Mouse (Mus musculus): ENCODE data around the gene Usp46. TPM values are rescaled to one million over a fixed set of nuclear protein-coding genes. Genes with fewer than 3 reads are reported as not detected.
A peak's percentile ranks its signal among the peaks of the same experiment; 100 is the strongest.
"Not testable (repeated sequence)": the region's sequence is repeated elsewhere in the genome, so short reads cannot be mapped to it uniquely, and the experiment has no call there.

Usp46 gene
- total RNA-seq, 2 experiments from 2014 or later = 109 to 136 TPM

DNA sequence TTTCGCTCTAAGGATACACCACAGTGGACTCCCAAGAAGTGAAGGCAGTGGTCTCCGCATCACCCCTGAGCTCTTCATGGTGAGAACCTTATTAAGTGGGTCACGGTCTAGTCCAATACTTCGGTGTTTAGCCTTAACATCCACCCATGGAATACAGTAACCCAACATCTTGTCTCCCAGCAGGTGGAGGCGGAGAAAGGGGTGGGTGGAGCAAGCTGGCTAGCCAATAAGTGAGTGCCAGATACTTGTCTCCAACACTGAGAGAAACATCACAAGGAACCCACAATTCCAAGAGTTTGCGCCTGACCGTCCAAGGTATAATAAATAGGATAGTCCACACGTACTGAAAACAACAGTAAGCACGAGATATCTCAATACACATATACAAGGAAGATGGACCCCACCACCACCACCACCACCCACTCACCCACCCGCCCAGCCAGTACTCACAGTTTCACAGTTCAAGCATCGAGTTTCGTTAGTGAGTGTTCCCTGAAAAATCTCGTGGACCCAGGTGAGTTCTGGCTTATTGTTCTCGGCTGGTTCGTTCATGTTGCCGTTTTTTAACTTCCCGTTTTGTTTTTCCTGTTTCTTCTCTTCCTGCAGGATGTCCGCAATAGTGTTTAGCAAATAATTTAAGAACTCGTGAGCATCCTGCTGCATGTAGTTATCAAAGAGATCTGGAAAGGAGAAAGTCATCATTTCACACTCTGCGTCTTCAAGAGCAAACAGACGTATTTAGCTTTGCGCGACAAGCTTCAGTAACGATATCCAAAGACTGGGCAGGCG lies 39.3 kb downstream of the Usp46 start:
- DNase-seq (ENCODE audit: low spot score in 2 of 2) = no peak

DNA sequence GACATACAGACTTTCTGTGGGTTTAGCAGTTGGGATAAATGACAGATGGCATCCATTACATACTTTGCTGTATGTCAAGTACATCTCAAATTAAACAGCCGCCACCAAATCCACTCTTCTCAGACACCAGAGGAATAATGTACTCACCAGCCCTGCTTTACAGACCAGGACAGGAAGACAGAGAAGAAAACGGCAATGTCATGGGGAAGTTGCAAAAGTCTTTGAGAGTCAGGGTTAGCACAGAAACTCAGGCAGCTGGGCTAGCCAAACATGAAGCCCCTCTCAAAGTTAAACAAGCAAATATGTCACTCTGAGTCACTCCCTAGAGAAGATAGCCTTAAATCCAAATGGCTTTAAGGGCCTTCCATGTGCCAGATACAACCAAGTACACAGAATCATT lies 40.0 kb downstream of the Usp46 start:
- no peak for DNase-seq (ENCODE audit: low spot score in 2 of 2)

DNA sequence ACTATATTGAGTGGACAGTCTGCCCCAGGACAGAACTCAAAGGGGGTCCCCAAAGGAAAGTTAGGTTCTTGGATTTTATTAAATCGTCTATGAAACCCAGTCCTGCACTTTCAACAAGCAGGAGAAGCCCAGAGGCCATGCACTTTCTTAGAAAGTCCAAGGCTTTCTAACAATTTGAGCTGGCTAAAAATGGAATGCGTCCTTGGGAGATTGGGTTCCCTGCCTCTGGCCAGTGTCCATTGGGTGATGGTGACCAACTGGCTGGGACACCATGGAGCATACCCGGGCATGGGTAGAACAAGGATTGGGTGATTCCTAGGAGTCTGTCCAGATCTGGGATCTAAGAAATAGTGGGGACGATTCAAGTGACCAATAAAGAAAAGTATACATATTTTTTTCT lies 47.7 kb downstream of the Usp46 start:
- no peak for DNase-seq (ENCODE audit: low spot score in 2 of 2)

DNA sequence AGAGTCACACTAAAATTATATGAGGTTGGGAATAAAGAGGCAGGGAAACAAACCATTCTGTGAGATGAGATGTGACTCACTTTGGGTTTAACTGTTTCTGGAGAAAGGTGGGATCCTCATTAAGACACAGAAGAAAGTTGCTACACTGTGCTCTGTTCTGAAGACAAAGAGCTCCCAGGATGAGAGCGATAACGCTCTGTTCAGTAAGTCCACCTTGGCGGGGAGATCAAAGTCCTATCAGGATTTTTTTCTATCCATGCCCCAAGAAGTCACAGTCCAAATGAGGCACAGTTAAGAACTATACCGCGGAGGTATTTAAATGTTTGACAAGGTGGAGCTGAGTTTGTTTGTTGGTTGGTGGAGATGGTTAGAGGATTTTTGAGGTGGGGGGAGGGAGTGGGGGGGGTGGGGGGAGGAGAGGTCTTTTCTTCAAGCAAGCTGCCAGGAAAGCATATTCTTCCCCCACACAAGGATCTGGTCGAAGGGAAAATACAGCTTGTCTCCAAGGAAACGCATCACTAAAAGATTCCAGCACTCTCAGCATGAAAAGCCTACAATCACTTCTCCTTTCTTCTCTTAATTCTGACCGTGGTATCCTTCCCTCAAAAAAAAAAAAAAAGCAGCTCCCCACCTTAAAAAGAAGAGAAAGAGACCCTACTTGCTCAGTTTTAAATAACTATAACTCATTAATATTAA lies 49.2 kb downstream of the Usp46 start:
- no peak for DNase-seq (ENCODE audit: low spot score in 2 of 2)

DNA sequence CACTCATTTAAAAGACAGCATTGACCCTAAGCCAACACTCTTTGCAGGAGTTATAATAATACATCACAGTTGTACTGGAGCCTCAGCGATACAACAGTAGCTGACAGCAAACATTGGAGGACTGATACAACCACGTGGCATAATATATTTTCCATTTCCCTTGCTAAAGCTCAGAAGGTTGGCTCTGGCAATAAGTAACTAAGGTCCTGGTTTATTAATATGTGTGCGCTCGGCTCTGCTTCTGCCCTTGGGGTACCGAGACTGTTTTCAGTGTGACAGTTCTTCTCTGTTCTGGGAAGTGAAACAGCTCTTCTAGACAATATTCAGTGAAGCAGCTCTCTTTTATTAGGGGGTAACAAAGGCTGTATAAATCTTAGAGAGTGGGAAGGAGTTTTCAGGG lies 50.7 kb downstream of the Usp46 start:
- DNase-seq (ENCODE audit: low spot score in 2 of 2) = no peak

DNA sequence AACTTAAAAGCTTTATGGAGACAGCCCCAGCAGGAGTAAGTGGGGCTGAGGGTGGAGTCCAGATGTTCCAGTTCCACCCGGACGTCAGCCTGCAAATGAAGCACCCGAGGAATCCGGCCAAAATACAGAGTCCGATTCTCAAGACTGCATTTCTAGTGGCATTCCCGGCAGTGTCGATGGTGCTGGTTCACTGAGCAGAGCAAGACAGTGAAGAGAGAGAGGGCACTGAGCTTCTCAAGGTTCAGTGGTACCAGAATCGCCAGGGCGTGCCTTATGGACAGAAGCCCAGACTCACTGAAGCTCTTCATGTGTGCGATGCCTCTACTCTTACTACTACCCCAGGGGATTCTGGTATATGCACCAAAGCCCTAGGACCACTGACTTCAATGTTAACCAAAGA lies 56.6 kb downstream of the Usp46 start:
- no peak for DNase-seq (ENCODE audit: low spot score in 2 of 2)

DNA sequence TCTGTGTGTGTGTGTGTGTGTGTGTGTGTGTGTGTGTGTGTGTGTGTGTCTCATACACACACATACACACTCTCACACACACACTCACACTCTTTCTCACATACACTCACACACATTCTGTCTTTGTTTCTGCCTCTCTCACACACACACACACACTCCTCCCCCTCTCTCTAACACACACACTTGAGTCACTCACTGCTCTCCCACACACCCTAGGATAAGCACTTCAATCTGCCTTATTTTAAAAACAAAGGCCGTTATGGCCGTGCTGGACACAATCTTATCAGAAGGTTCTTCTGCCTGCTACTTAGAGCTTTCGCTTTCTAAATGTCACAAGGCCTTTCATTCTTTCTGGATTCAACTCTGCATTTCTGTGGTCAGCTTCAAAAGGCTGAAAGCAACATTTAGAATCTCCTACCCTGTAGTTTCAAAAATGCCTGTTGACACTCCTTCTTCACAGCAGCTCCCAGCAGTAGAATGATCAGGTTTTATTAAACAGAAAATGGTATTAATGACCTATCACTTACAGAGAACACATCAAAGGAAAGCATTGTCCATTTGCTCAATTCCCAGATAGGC lies 60.6 kb downstream of the Usp46 start:
- DNase-seq (ENCODE audit: low spot score in 2 of 2) = no peak

DNA sequence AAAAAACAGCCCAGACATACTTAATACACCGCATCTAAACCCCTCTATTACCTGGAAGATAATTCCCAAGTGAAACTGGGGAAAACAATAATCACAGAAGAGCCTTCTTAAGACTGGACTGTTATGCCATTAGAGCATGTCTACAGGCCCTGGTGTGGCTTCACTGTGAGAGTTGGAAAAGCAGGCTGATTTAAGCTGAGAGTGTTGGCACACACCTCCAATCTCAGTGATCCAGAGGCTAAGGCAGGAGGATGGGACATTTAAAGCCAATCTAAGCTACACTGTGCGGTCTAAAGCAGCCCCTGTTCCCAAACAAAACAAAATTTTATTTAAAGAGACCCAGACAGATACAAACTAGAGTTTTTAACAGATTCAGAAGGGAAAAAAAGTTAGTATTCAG lies 62.3 kb downstream of the Usp46 start:
- no peak for DNase-seq (ENCODE audit: low spot score in 2 of 2)

DNA sequence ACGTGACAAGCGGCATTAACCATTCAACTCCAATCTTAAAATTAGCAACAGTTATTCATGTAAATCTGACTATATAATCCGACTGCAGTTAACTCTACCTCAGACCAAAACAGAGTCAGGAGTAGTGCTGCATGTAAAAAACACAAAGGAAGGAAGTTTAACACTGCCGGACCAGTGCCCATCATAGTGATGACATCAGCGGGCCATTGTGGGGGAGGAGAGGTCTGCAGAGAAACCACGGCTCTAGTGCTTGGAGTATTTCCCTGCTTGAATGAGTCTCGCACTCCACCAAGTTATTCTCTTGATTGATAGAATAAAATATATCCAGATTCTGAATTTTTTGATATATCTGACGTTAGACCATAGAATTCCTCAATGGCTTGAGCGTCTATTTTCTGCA lies 66.5 kb downstream of the Usp46 start:
- no peak for DNase-seq (ENCODE audit: low spot score in 2 of 2)

DNA sequence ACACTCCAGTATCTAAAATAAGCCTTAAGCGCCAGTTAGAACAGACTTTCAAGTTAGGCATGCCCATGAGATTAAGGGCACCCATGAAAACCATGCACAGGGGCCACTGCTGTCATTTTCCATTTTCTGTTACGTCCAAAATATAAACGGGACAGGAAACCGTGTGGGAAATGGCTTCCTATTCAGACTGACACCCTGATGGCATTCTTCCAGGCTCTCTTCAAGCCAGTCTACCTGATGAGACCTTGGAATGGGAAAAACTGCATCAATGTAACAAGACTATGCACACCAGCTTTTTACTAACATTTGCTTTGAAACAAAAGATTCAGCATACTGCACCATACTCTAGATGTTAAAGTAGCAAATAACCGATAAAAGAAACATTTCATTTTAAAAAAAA lies 69.3 kb downstream of the Usp46 start:
- DNase-seq (ENCODE audit: low spot score in 2 of 2) = no peak

DNA sequence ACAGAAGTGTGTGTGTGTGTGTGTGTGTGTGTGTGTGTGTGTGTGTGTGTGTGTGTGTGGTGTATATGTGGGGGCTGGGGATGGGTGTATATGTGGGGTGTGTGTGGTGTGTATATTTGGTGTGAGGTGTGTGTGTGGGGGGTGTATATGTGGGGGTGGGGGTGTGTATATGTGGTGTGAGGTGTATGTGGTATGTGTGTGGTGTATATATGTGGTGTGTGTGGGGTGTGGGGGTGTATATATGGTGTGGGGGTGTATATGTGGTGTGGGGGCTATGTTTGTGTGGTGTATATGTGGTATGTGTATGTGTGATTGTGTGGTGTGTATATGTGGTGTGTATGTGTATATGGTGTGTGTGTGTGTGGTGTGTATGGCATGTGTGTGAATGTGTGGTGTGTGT lies 73.4 kb downstream of the Usp46 start:
- no peak for DNase-seq (ENCODE audit: low spot score in 2 of 2)

DNA sequence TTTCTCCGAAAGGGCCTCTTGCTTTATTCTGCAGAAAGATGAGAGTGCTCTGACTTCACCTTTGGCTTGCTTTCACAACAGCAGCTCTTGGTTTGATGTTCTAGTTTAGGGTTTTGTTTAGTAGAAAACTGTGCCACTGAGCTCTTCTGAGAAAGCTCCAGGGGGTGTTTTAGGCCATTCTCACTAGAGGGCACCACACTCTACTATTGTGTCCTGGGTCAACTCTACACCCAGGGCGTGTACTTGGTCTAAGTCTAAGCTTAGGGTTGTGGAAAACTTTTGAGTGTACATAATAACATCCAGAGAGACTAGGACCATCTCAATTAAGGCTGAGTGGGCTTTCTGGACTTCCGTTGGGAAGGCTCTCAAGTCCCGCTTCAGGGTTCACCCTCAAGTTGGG lies 74.7 kb downstream of the Usp46 start:
- DNase-seq (ENCODE audit: low spot score in 2 of 2) = no peak

DNA sequence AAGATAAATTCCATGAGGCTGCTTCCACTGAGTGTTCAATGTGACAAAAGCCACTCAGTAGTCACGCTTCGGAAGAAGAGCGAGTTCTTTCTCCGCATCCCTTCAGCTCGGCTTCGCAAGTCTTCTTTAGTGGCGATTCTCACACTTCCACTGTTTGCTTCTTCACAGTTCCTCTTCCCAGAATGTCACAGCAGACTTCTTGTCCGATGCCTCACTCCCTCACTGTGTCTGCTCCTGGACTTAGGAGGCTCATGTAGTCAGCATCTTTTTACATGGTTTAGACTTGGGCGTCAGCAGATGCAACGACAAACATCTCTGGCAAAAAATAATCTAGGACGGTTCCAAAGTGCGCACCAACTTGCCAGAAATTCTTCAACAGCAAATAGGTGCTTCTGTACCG lies 75.9 kb downstream of the Usp46 start:
- DNase-seq (ENCODE audit: low spot score in 2 of 2) = no peak

DNA sequence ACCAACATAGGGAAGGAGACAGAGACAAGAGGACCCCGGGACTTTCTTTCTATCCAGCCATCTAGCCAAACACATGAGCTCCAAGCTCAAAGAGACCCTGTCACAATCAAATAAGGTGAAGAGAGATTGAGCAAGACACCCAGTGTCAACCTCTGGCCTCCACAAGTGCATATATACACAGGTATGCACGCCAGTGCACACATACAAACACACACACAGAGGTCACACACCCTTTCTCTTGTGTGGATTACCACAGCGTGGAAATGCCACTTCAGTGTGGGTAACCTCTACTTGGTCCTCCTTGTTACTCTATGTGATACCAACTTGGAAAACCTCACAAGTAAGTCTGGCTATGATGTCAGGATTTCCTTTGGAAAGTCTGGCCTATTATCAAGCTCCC lies 78.7 kb downstream of the Usp46 start:
- DNase-seq (ENCODE audit: low spot score in 2 of 2) = no peak

DNA sequence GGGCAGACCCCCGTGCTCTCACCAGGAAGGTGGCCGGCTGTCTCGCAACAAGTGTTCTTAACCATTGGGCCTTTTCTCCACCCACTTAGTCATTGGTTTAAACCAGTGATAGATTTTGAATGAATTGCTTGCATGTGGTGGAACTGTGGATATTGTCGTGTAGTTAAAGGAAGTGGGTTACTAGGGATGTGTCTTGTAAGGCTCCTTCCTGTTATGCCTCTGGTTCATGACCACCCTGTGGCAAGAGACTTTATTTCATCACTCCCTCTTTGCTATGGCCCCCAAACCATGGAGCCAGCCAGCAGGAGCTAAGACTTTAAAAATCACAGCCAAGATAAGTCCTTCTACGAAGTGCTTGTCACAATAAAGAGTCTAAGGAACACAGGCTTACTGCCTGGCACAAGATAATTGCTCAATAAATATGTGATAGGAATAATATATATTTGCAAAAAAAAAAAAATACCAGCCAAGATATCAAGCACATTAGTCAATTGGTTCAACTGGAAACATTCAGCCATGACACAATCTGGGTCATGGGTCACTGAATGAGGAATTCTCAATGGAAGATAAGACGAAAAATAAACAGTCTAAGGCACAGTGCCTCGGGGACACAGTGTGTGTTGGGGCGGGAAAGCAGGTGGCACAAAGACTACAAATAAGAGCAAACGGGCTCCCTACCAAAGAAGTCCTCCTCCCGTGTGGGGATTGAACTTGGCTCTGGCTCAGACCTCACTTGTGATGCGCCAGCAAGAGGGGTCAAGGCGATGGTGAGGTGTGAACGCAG lies 80.3 kb downstream of the Usp46 start:
- DNase-seq (ENCODE audit: low spot score in 2 of 2) = no peak

DNA sequence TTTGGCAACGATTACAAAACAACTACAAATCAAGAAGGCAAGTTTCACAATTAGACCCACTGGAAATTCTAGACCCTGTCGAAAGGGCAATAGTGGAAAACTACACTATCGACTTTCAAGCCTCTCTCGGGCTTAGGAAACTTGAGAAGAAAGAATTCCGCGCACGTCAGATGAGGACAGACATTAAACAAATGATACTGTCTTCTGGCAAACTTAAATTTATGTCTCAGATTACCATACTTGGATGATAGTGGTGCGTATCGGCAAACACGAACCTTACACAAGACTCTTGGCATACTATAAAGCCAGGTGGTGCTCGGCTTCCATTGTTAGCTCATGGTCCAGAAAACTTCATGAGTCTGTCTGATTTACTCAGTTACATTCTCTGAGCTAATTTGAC lies 90.8 kb downstream of the Usp46 start:
- no peak for DNase-seq (ENCODE audit: low spot score in 2 of 2)

DNA sequence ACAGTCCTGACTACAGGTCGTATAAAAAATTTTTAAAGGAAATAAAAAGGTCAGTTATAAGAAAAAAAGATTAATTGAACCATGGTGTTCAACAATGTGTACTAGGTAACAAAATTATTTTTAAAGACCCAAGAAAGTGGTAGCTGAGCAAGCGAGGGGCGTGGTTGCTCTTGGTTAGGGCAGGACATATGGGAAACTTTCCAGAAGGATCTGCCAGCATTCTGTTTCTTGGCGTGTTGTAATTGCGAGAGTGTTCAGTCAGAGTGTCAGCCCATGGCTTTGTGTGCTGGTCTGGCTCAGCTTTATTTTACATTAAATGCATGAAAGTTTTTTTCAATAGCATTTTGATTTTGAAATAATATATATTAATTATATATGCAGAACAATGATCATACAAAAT lies 96.5 kb downstream of the Usp46 start:
- no peak for DNase-seq (ENCODE audit: low spot score in 2 of 2)

DNA sequence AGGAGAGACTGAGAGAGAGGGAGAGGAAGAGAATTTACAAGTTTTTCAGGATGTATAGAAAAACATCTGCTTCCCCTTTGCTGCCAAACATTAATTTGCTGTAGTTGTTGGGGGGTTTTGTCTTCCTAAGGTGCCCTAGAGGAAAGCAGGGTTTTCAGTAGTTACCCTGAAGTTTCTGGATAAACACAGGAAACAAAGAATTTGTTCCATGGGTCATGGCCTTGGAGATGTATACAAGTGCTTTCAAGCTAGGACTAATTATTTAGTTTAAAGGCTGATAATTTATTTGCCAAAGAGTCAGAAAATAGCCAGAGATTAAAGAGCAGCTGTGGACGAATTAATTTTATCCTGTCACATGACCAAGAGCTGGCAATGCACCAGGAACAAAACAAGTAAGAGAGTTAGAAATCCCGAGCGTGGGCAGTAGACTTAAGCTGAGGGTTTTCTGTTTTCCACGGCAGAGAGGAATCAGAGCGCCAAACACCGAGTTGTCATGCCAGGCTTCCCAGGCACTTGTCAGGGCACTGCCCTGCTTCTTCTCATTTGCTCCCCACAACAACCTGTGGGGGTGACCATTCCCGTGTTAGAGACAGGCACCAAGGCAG lies 98.1 kb downstream of the Usp46 start:
- peak in 1 of 2 experiments; percentile 30 for DNase-seq (ENCODE audit: low spot score in 2 of 2)

DNA sequence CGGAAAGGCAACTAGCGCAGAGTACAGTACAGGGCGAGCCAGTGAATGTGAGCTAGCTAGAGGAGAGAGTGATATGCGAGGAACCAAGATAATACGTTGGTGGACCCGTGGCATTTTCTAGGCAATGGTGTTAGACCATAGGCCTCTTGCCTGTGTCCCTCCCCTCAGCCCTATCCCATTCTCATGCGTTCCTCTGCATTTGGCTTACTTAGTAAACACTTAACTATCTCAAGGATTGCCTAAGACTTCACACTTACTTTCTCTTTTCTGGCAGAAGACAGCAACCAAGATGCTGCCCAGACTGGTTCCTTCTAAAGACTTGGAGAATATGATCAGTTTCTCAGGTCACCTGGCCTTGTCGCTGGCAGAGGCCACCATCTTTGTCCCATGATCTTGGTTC lies 98.9 kb downstream of the Usp46 start:
- no peak for DNase-seq (ENCODE audit: low spot score in 2 of 2)

DNA sequence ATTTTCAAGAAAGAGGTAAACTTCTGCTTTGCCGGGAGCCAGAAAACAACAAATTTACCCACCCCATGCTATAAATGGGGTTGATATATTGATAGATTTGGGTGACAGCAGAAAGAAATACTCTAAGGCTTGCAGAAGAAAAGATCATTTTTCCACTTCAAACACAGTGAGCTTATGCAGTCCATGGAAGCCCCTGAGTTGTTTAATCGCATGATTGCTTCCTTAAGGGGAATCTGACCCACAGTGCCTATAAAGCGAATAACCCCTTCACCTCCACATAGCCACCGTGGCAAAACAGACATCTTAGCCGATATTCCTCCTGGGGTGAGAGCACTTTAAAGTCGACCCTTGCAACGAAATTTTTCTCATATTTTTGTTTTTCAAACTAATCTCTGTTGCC lies 108.5 kb downstream of the Usp46 start:
- DNase-seq (ENCODE audit: low spot score in 2 of 2) = no peak

DNA sequence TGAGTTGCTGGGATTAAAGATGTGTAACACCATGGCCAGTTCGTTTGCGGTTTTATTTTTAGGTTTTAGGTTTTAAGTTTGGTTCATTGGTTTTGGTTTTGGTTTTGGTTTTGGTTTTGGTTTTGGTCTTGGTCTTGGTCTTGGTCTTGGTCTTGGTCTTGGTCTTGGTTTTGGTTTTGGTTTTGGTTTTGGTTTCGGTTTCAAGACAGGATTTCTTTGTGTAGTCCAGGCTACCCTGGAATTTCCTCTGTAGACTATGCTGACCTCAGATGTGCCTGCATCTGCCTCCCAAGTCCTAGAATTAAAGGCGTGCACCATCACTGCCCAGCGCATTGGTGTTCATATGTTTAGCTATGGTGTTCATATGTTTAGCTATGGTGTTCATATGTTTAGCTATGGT lies 109.6 kb downstream of the Usp46 start:
- DNase-seq (ENCODE audit: low spot score in 2 of 2) = not testable (repeated sequence)

All from layer of hippocampus, postnatal 10 days (tissue).